Mouse (Mus musculus) cerebellum, adult 2 months (tissue): ENCODE measurements at regions not wholly inside any gene's neighbourhood (a gene's known extent, or its start where the extent isn't known, plus 50 kb on each side); places are given as distances from the start of the nearest gene placed in this dataset.

Source experiments
- CTCF ChIP-seq: fragments of 200-500 bp; IDR thresholded peaks from 2 replicates; pipeline ENCODE4 v1.5.1; 2011; ENCODE audit warnings: low read depth, mild to moderate bottlenecking, control low read depth, low read length, moderate library complexity, borderline replicate concordance; ENCODE audit not compliant: insufficient read depth
- POLR2A ChIP-seq: fragments of 200-500 bp; IDR thresholded peaks from 2 replicates; pipeline ENCODE4 v1.6.1; 2011; ENCODE audit warnings: low read length, control low read depth, borderline replicate concordance; ENCODE audit not compliant: insufficient read depth

GRCm38 (mm10) chr1:35137907-35138306, 288.1 kb downstream of the Plekhb2 start:
- TF ChIP-seq CTCF (no peak), POLR2A (no peak)
